Comparison of ENCODE assay signal across 8 mouse cellular contexts in genomic region chr5:120649374-120649933, GRCm38 (mm10). TPM values are rescaled to one million over a fixed set of nuclear protein-coding genes. Genes with fewer than 3 reads are reported as not detected.
DNase-seq lines count a peak whose midpoint lies in the region; ATAC-seq lines count a peak whose summit lies in the region.

No protein-coding gene starts in this region.

- H3K4me3 ChIP-seq in neural tube, embryonic 12.5 days = no peak overlapping the region
- H3K4me3 ChIP-seq in hindbrain, embryonic 12.5 days = peak overlapping the region; percentile 16
- H3K4me3 ChIP-seq in midbrain, embryonic 12.5 days = peak overlapping the region; percentile 25; the same call in 1 of the 2 replicates

- no peak overlapping the region for H3K27ac ChIP-seq in neural tube, embryonic 12.5 days
- no peak overlapping the region for H3K27ac ChIP-seq in hindbrain, embryonic 12.5 days
- no peak overlapping the region for H3K27ac ChIP-seq in midbrain, embryonic 12.5 days (replicated peaks)

- H3K9me3 ChIP-seq in neural tube, embryonic 12.5 days = no peaks in the 10 kb centered on the region
- no peaks in the 10 kb centered on the region for H3K9me3 ChIP-seq in hindbrain, embryonic 12.5 days (replicated peaks)
- no peaks in the 10 kb centered on the region for H3K9me3 ChIP-seq in midbrain, embryonic 12.5 days

- H3K9ac ChIP-seq in neural tube, embryonic 12.5 days = no peak overlapping the region
- no peak overlapping the region for H3K9ac ChIP-seq in hindbrain, embryonic 12.5 days
- no peak overlapping the region for H3K9ac ChIP-seq in midbrain, embryonic 12.5 days (replicated peaks)

- peaks cover 8% of the 10 kb centered on the region; the same call in 1 of the 2 replicates for H3K4me1 ChIP-seq in neural tube, embryonic 12.5 days
- H3K4me1 ChIP-seq in hindbrain, embryonic 12.5 days = peaks cover 13% of the 10 kb centered on the region
- H3K4me1 ChIP-seq in midbrain, embryonic 12.5 days = peaks cover 14% of the 10 kb centered on the region

- H3K36me3 ChIP-seq in neural tube, embryonic 12.5 days = no peaks in the 10 kb centered on the region
- no peaks in the 10 kb centered on the region for H3K36me3 ChIP-seq in hindbrain, embryonic 12.5 days
- no peaks in the 10 kb centered on the region for H3K36me3 ChIP-seq in midbrain, embryonic 12.5 days

- ATAC-seq in frontal cortex, adult (ENCODE audit: low TSS enrichment) = peak; percentile 22; the same call in 1 of the 2 replicates
- ATAC-seq in neural tube, embryonic 12.5 days (ENCODE audit: low FRiP score, low read depth) = peak; percentile 29; the same call in 1 of the 2 replicates
- ATAC-seq in hindbrain, embryonic 12.5 days (ENCODE audit: low FRiP score) = no peak
- ATAC-seq in midbrain, embryonic 12.5 days (ENCODE audit: low FRiP score, low read depth) = no peak; the same call in 1 of the 2 replicates

- WGBS in neural tube, embryonic 12.5 days = 4% methylated on average over 21 of the region's 21 CpGs
- WGBS in hindbrain, embryonic 12.5 days = 6% methylated on average over 21 of the region's 21 CpGs
- WGBS in midbrain, embryonic 12.5 days = 4% methylated on average over 21 of the region's 21 CpGs

- peaks cover 65% of the 10 kb centered on the region for H3K27me3 ChIP-seq in neural tube, embryonic 12.5 days (replicated peaks)
- H3K27me3 ChIP-seq in hindbrain, embryonic 12.5 days = peaks cover 61% of the 10 kb centered on the region
- peaks cover 74% of the 10 kb centered on the region for H3K27me3 ChIP-seq in midbrain, embryonic 12.5 days

- H3K4me2 ChIP-seq in neural tube, embryonic 12.5 days (replicated peaks) = peak overlapping the region; percentile 48
- peak overlapping the region; percentile 43 for H3K4me2 ChIP-seq in hindbrain, embryonic 12.5 days (replicated peaks)
- H3K4me2 ChIP-seq in midbrain, embryonic 12.5 days (replicated peaks) = peak overlapping the region; percentile 45

- DNase-seq in frontal cortex, postnatal 14 days (ENCODE audit: low spot score in 2 of 2) = no peak
- no peak for DNase-seq in neural tube, embryonic 10.5 days (ENCODE audit: extremely low spot score, low spot score)
- DNase-seq in gastrocnemius, postnatal 10 days = no peak
- DNase-seq in lung, postnatal 10 days = no peak

RNA-seq across cellular contexts. Expression of gene Rasal1, which starts 0.8 kb away (rescaled TPM):
- 0.15 and 0.33 TPM in 2 replicates for polyA plus RNA-seq in neural tube, embryonic 12.5 days (2016; fragmentation: Nextera tagmentation; extraction: Ambion mirVana)
- 0.06 and 0.38 TPM in 2 replicates for polyA plus RNA-seq in hindbrain, embryonic 12.5 days (2016; fragmentation: Nextera tagmentation; extraction: Ambion mirVana)
- polyA plus RNA-seq in midbrain, embryonic 12.5 days (2016; fragmentation: Nextera tagmentation; extraction: Ambion mirVana) = not detected in 2 replicates
- total RNA-seq in gastrocnemius, postnatal 10 days (2021) = under 1 TPM in 1 of 2 experiments, not detected in 1; 0.23 TPM

RNA-seq across cellular contexts. Expression of gene Cfap73, which starts 15.4 kb away (rescaled TPM):
- not detected in 2 replicates for polyA plus RNA-seq in neural tube, embryonic 12.5 days (2016; fragmentation: Nextera tagmentation; extraction: Ambion mirVana)
- polyA plus RNA-seq in hindbrain, embryonic 12.5 days (2016; fragmentation: Nextera tagmentation; extraction: Ambion mirVana) = 0.56 and 0.77 TPM in 2 replicates
- polyA plus RNA-seq in midbrain, embryonic 12.5 days (2016; fragmentation: Nextera tagmentation; extraction: Ambion mirVana) = not detected in 2 replicates
- total RNA-seq in gastrocnemius, postnatal 10 days (2021) = not detected

RNA-seq across cellular contexts. Expression of gene Ddx54, which starts 36.9 kb away (rescaled TPM):
- polyA plus RNA-seq in neural tube, embryonic 12.5 days (2016; fragmentation: Nextera tagmentation; extraction: Ambion mirVana) = 57.8 and 58.3 TPM in 2 replicates
- 53.2 and 53.6 TPM in 2 replicates for polyA plus RNA-seq in hindbrain, embryonic 12.5 days (2016; fragmentation: Nextera tagmentation; extraction: Ambion mirVana)
- polyA plus RNA-seq in midbrain, embryonic 12.5 days (2016; fragmentation: Nextera tagmentation; extraction: Ambion mirVana) = 51.8 and 53.0 TPM in 2 replicates
- total RNA-seq in gastrocnemius, postnatal 10 days (2021) = 10 to 100 TPM; 22.4 to 23.9 TPM

RNA-seq across cellular contexts. Expression of gene Rita1, which starts 37.1 kb away (rescaled TPM):
- 19.1 and 20.1 TPM in 2 replicates for polyA plus RNA-seq in neural tube, embryonic 12.5 days (2016; fragmentation: Nextera tagmentation; extraction: Ambion mirVana)
- 16.8 and 19.2 TPM in 2 replicates for polyA plus RNA-seq in hindbrain, embryonic 12.5 days (2016; fragmentation: Nextera tagmentation; extraction: Ambion mirVana)
- 15.5 and 16.0 TPM in 2 replicates for polyA plus RNA-seq in midbrain, embryonic 12.5 days (2016; fragmentation: Nextera tagmentation; extraction: Ambion mirVana)
- 1 to 10 TPM; 4.7 to 6.2 TPM for total RNA-seq in gastrocnemius, postnatal 10 days (2021)

Comparison
In these comparisons a context has a peak if more than half of its experiments do, and no peak if none do; other contexts are left out.
1. ATAC-seq: peak in frontal cortex, adult (single experiment) and neural tube, embryonic 12.5 days (single experiment); none in hindbrain, embryonic 12.5 days (single experiment) and midbrain, embryonic 12.5 days (single experiment).
2. Peak in every context shown above with its lines, with median percentiles within 50 percentile points of each other: H3K4me2 ChIP-seq.